Mouse (Mus musculus) left cerebral cortex, adult 2 months (tissue): ENCODE results near the gene Igsf9. TPM values are rescaled to one million over a fixed set of nuclear protein-coding genes. Genes with fewer than 3 reads are reported as not detected.

Experiments
- DNase-seq, 2 experiments: peaks; one replicate each; pipeline ENCODE4 v3.0.0; 2021 to 2022; ENCODE audit warnings: low spot score in 2 of 2, mixed read lengths in 1 of 2; ENCODE audit errors: extremely low spot score in 1 of 2
- H3K27ac ChIP-seq: fragments of 200-600 bp; 2 replicates; pipeline ENCODE4 v1.8.1; 2022
- H3K4me3 ChIP-seq: fragments of 200-600 bp; 2 replicates; pipeline ENCODE4 v1.8.1; 2022
- CTCF ChIP-seq: fragments of 200-600 bp; IDR thresholded peaks from 2 replicates; pipeline ENCODE4 v1.8.1; 2022; ENCODE audit warnings: antibody characterized with exemption, mild to moderate bottlenecking, moderate library complexity
- intact Hi-C: fragments of 180-260 bp; cut with DNase I; formaldehyde crosslinking; loops from one replicate; pipeline ENCODE4 v1.15.1; 2025
- total RNA-seq, 2 experiments: library from RNA; stranded (reverse); gene quantifications; 2 replicates each; pipeline ENCODE4 v1.2.3; 2021

Gene Igsf9
- total RNA-seq, 2 experiments from 2014 or later, result 12.5 to 12.8 TPM

DNA sequence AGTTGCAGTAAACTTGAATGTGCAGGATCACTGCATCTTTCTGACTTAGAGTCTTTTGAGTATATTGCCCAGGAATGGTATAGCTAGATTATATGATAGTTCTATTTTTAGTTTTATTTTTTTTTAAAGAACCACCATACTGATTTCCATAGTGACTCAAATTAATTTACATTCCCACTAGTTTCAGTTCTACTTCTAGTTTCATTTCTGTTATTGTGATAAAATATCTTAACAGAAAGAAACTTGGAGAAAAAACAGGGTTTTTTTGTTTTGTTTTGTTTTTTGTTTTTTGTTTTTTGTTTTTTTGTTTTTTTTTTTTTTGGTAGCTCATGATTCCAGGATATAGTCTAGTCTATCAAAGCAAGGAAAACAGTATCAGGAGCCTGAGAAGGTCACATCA, 8.7 kb upstream of the Igsf9 start:
- TF ChIP-seq CTCF, result no peak
- H3K27ac ChIP-seq, result no peak overlapping the region
- no peak overlapping the region for H3K4me3 ChIP-seq
- intact Hi-C loops, result no loop called here
- DNase-seq, result no peak

DNA sequence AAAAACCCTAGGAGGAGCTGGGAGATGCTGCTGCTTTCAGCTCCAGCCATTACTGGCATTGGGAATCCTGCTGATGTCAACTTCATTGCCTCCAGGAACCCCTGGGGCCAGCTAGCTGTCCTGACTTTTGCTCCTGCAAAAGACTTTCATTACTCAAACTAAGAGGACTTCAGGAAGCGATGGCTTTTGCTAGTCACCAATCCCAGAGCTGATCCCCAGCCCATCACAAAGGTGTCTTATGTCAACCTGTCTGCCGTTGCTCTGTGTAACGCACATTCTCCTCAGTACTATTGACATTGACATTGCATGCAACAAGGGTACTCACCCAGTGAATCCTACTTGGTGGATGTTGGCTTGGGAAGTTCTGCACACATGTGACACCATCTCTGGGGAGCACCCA, 7.4 kb upstream of the Igsf9 start:
- no peak for DNase-seq
- Histone ChIP-seq H3K4me3 (no peak overlapping the region), H3K27ac (no peak overlapping the region)
- TF ChIP-seq CTCF, result no peak
- intact Hi-C loops, result no loop called here

DNA sequence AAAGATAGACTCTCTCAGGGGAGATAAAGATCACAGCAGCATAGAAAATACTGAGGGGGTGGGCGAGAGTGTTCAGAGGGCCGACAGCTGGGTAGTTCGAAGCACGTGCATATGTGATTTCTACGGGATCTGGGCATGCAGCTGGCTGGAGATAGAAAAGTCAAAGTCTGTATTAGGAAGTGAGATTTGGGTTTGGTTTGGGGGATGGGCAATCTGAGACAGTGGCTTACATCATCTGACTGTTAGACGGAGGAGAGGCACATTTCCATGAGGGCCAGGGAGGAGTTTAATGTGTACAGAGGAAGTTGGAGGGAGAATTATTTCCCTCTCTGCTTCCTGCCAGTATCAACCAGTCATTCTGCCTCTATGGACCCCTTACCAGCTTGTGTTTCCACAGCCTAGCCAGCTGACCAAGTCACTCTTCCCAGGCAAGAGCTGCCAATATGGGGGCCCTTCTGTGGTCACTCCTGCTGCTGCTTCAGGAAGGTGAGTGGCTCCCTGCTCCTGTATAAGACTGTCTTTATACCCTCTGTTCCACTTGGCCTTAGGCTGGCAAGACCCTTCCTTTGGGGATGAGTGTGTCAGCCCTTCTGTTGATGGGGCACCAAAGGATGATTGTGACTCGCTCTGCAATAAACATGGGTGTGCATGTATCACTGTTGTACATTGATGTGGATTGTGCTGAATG, 6.4 kb upstream of the Igsf9 start, which contains the start of gene Slamf9:
Gene Slamf9, plus strand, starts transcription at position 305 of the 688 bp plus-strand sequence.
- no peak within 1 kb of the TSS for H3K27ac ChIP-seq
- DNase-seq, result no peak
- no peak for TF ChIP-seq CTCF
- intact Hi-C loops, result no loop called here
- H3K4me3 ChIP-seq, result no peak within 1 kb of the TSS

DNA sequence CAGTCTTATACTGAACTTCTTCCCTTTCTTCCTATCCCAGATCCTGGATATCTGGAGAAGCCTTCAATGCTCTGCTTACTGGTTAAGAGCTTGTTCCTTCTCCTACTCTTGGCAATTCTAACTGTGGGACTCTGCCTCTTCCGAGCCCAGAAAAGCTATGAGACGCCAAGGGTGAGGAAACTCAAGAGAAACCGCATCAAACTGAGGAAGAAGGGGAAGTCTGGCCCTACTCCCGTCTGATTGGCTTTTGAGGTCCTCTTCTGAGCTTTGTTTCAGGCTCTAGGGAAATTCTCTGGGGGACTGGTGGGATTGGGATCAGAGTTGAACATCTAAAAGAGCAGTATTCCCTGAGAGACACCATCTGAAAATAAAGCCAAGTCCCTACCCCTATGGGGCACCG, 3.6 kb upstream of the Igsf9 start:
- DNase-seq, result no peak
- no peak overlapping the region for H3K4me3 ChIP-seq
- intact Hi-C loops, result no loop called here
- H3K27ac ChIP-seq, result no peak overlapping the region
- no peak for TF ChIP-seq CTCF

DNA sequence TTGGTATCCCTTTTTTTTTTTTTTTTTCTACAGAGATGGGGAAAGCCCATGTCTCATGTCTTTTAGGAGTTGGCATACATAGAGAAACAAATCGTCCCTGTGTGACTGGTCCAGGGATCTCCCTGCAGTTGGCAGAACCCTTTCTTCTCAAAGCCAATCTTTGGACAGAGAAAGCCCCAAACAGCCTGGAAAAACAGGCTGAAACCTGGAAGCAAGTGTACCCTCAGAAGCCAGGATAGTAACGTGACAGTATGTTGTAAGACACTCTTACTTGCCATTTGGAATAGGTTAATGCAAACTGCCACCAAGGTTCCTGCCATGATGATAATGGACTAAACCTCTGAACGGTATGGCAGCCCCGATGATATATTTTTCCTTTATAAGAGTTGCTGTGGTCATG, 1.2 kb upstream of the Igsf9 start:
- no peak overlapping the region for H3K27ac ChIP-seq
- intact Hi-C loops, result no loop called here
- DNase-seq, result no peak
- no peak overlapping the region for H3K4me3 ChIP-seq
- no peak for TF ChIP-seq CTCF

DNA sequence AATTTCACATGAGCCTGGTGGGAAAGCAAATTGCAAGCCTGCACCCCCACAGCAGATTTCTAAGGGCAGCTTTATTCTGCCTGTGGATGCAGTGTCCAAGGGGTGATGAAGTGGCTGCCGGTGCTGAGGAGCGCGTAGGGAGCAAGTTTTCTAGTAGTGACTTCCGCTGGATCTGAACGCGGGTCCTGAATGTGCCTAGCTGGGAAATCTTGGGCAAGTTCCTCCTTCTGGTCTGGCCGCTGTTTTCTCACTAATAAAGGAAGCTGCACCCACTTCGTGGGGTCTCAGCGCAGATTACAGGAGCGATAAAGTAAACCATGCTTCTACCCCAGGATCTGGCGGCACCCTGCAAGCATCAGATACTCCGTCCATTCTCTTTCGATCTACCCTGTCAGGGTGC, 477 bp upstream of the Igsf9 start:
- H3K4me3 ChIP-seq, result no peak overlapping the region
- no peak for DNase-seq
- intact Hi-C loops, result no loop called here
- no peak overlapping the region for H3K27ac ChIP-seq
- no peak for TF ChIP-seq CTCF

DNA sequence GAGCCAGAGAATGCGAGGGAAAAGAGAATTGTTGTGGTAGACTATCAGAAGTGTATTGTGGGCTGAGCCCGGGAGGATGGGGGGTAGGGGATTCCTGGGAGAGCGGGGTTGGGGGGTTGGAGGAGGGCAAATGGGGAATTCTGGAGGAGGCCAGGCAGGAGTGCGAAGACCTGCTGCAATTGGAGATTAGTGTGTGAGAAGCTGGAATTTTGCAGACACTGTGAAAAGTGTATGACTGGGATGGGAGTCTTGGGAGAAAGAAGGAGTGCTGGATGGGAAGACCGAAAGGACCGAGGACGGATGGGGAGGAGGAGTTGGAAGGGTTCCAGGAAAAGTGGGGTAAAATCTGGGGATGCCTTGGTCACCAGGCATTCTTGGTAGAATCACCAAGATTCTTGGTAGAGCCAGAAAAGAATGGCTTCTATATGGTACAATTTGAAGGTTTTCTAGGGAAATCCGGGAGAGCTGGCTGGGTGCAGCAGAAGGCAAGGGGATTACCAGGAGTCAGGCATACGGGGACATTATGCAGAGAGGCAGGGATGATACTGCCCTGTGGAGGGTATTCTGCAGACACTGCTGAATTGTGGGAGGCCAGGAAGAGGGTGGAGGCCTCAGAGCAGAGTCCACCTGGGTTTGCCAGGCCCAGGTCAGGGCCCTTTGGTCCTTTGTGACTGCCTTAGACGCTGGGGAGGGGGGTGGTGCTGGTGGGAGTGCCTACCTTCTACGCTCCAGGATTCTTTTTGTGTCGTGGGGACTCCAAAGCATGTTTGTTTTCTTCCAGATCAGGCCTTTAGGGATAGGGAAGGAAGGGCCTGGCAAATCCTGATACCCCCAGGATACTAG, 1.2 kb downstream of the Igsf9 start:
- Histone ChIP-seq H3K4me3 (peak overlapping the region; percentile 56), H3K27ac (no peak overlapping the region)
- intact Hi-C loops, result no loop called here
- TF ChIP-seq CTCF, result no peak
- DNase-seq, result no peak

DNA sequence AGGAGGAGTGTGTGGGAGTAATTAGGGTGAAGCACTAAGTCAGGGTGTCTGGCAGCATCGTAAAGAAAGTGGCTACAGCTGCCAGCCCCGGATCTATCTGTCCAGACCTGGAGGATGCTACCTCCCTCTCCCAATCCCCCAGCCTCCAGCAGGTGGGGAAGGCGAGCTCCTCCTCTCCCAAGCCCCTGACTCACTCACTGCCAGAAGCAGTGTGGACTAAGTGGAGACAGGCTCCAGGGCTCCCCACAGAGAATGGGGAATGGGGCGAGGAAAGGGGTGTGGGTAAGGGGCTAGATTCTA, 1.7 kb downstream of the Igsf9 start:
- Histone ChIP-seq H3K27ac (no peak overlapping the region), H3K4me3 (no peak overlapping the region)
- intact Hi-C loops, result no loop called here
- no peak for TF ChIP-seq CTCF
- DNase-seq, result no peak

DNA sequence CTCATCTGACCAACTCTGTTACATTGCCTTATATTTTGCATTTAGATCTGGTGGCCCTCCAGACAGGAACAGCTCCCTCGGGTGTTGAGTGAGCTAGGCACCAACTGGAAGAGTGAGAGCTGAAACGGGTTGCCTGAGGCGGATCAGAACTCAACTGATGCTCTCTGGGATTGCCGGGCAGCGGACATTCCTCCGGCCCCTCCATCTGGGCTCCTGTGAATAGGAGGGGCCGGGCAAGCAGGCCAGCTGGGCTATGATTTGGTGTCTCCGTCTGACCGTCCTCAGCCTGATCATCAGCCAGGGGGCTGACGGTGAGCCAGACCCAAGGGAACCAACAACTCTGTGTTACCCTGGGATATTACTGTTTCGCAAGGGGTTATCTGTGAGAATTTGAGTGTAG, 2.6 kb downstream of the Igsf9 start:
- no peak overlapping the region for H3K4me3 ChIP-seq
- no peak for TF ChIP-seq CTCF
- H3K27ac ChIP-seq, result no peak overlapping the region
- no peak for DNase-seq
- intact Hi-C loops, result no loop called here

DNA sequence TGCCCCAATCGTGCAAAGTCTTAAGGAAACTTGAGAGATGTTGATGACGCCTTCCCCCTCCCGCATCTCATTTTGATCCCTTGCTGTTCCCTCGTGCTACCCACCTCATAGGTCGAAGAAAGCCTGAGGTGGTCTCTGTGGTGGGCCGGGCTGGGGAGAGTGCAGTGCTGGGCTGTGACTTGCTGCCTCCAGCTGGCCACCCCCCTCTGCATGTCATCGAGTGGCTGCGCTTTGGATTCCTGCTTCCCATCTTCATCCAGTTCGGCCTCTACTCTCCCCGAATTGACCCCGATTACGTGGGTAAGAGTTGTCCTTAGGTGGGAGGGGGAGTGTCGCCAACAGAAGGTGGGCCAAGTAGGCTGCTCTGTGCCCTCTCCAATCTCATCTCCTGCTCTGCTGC, 3.1 kb downstream of the Igsf9 start:
- intact Hi-C loops, result loop anchor here (5.0 kb wide), 1 partner anchor 908 kb away; no protein-coding TSS in a partner anchor

DNA sequence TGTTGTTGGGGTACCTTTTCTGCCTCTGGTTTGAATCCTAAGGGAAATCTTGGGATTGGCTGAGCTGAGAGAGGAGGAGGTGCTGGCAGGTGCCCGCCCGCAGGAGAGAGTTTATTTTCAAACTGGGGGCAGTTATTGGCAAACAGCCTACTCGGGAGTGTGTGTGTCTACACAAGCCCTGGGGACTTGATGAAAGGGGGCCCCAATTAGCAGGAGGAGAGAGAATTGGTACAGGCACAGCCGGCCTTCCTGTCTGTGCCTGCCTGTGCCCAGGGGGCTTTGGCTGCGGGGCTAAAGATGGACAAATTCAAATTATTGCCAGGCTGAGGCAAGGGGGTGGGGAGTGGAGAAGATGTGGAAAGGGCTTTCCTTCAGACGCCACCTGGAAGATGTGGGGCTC, 4.2 kb downstream of the Igsf9 start:
- H3K4me3 ChIP-seq, result no peak overlapping the region
- intact Hi-C loops, result loop anchor here (5.0 kb wide), 1 partner anchor 906 kb away; no protein-coding TSS in a partner anchor
- no peak for DNase-seq
- no peak for TF ChIP-seq CTCF
- no peak overlapping the region for H3K27ac ChIP-seq

More for the DNA sequence above, 3.1 kb downstream of the Igsf9 start:
- Histone ChIP-seq H3K27ac (no peak overlapping the region), H3K4me3 (no peak overlapping the region)
- DNase-seq, result no peak
- no peak for TF ChIP-seq CTCF

DNA sequence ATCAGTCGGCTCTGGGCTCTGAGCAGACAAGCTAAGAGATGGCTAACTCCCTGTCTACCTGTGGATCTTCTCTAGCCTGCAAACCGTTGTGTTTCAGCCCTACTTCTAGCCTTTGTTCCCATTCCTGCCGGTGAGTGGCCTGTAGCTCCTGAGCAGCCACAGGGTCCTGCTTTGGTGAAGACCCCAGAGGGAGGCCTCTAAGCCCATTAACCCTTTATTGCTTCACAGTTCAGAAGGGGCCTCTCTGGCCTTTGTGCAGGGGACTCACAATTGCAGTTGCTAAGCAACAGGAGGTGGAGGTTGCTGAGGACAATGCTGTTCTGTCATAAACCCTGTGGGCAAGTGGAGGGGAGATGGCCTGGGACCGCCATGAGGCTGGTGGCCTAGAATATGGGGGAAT, 4.6 kb downstream of the Igsf9 start:
- no peak for DNase-seq
- no peak overlapping the region for H3K4me3 ChIP-seq
- intact Hi-C loops, result loop anchor here (5.0 kb wide), 1 partner anchor 906 kb away; no protein-coding TSS in a partner anchor
- TF ChIP-seq CTCF, result no peak
- H3K27ac ChIP-seq, result no peak overlapping the region
